Mouse (Mus musculus) ES-Bruce4 (cell line): ENCODE measurements around the gene Atp6v0c.

Source experiments
- CTCF ChIP-seq: IDR thresholded peaks from one replicate; pipeline ENCODE4 v1.8.1; 2011; ENCODE audit warnings: low read depth, low read length
- EP300 ChIP-seq: IDR thresholded peaks from 2 replicates; pipeline ENCODE4 v1.6.1; 2011; ENCODE audit warnings: low read depth, low read length; ENCODE audit not compliant: insufficient read depth
- POLR2A ChIP-seq: IDR thresholded peaks from one replicate; pipeline ENCODE4 v1.8.1; 2011; ENCODE audit warnings: low read length; ENCODE audit not compliant: insufficient read depth

- no peak for TF ChIP-seq POLR2A
- no peak for TF ChIP-seq CTCF
- no peak for TF ChIP-seq EP300
These were observed 38.5 kb upstream of the Atp6v0c start for GRCm38 (mm10) chr17:24207768-24208640.
